Mouse (Mus musculus) skeletal muscle tissue, adult 2 months (tissue): Measurements from ENCODE around the gene Ppme1.

ENCODE experiments used
- DNase-seq: peaks from one replicate; pipeline ENCODE4 v3.0.0-alpha.2; 2012; ENCODE audit warnings: low read depth, low spot score

Ppme1 gene

GRCm38 (mm10) chr7:100371495-100372451 is at the start of gene Ppme1, which contains the start of gene C2cd3:
Gene Ppme1 (minus strand): TSS chr7:100372307.
Gene C2cd3 (plus strand): TSS chr7:100372233.
- peak; percentile 100 for DNase-seq

GRCm38 (mm10) chr7:100408684-100409083 is 36.6 kb upstream of the Ppme1 start:
- DNase-seq = no peak

GRCm38 (mm10) chr7:100407677-100408076 is 35.6 kb upstream of the Ppme1 start:
- DNase-seq = no peak

- no peak for DNase-seq
Observed at GRCm38 (mm10) chr7:100402715-100403114, 30.6 kb upstream of the Ppme1 start.

GRCm38 (mm10) chr7:100400899-100401539 is 28.9 kb upstream of the Ppme1 start:
- no peak for DNase-seq

GRCm38 (mm10) chr7:100399231-100399913 is 27.3 kb upstream of the Ppme1 start:
- DNase-seq = peak; percentile 26

GRCm38 (mm10) chr7:100392265-100392664 is 20.2 kb upstream of the Ppme1 start:
- no peak for DNase-seq

- no peak for DNase-seq
Observed at GRCm38 (mm10) chr7:100390166-100390565, 18.1 kb upstream of the Ppme1 start.

- DNase-seq = no peak
Observed at GRCm38 (mm10) chr7:100388174-100388573, 16.1 kb upstream of the Ppme1 start.

GRCm38 (mm10) chr7:100383207-100383606 is 11.1 kb upstream of the Ppme1 start:
- DNase-seq = no peak

GRCm38 (mm10) chr7:100381161-100381560 is 9.1 kb upstream of the Ppme1 start:
- peak; percentile 15 for DNase-seq

GRCm38 (mm10) chr7:100378257-100378656 is 6.2 kb upstream of the Ppme1 start:
- no peak for DNase-seq

- peak; percentile 2 for DNase-seq
Observed at GRCm38 (mm10) chr7:100372452-100372980, 409 bp upstream of the Ppme1 start.

GRCm38 (mm10) chr7:100364888-100365287 is 7.2 kb downstream of the Ppme1 start:
- DNase-seq = no peak

- DNase-seq = no peak
Observed at GRCm38 (mm10) chr7:100363162-100363561, 8.9 kb downstream of the Ppme1 start.

GRCm38 (mm10) chr7:100357856-100358255 is 14.3 kb downstream of the Ppme1 start:
- DNase-seq = no peak

GRCm38 (mm10) chr7:100356768-100357167 is 15.3 kb downstream of the Ppme1 start:
- DNase-seq = no peak

GRCm38 (mm10) chr7:100356324-100356723 is 15.8 kb downstream of the Ppme1 start:
- no peak for DNase-seq

GRCm38 (mm10) chr7:100354984-100355383 is 17.1 kb downstream of the Ppme1 start:
- peak; percentile 40 for DNase-seq

- DNase-seq = no peak
Observed at GRCm38 (mm10) chr7:100335921-100336320, 36.2 kb downstream of the Ppme1 start.

GRCm38 (mm10) chr7:100331269-100331668 is 40.8 kb downstream of the Ppme1 start:
- DNase-seq = no peak

GRCm38 (mm10) chr7:100328636-100329035 is 43.5 kb downstream of the Ppme1 start:
- no peak for DNase-seq
